Mouse (Mus musculus): ENCODE results near the gene Haus8. TPM values are rescaled to one million over a fixed set of nuclear protein-coding genes. Genes with fewer than 3 reads are reported as not detected.

Gene Haus8
- total and polyA plus RNA-seq, 3 experiments: 21.0 to 30.3 (median 25.1) TPM

- TF ChIP-seq MAZ (IDR thresholded peaks at IDR 0.05; ENCODE audit: low read depth, low read length) (no peak), SMC3 (IDR thresholded peaks at IDR 0.05; ENCODE audit: low read depth, low read length) (no peak), JUN (IDR thresholded peaks at IDR 0.05; ENCODE audit: insufficient read depth, low read depth, low read length) (no peak), CHD2 (IDR thresholded peaks at IDR 0.05; ENCODE audit: low read length) (no peak), PAX5 (IDR thresholded peaks at IDR 0.05; ENCODE audit: low read length) (no peak), ZNF384 (IDR thresholded peaks at IDR 0.05; ENCODE audit: low read depth, low read length) (no peak), CHD1 (IDR thresholded peaks at IDR 0.05; ENCODE audit: low read depth, low read length) (peak; percentile 13; the same call in 1 of the 2 replicates), USF2 (conservative IDR thresholded peaks at IDR 0.05; ENCODE audit: low read depth, low read length) (no peak), ZC3H11A (IDR thresholded peaks at IDR 0.05; ENCODE audit: low read depth, low read length) (no peak), E2F4 (IDR thresholded peaks at IDR 0.05; ENCODE audit: insufficient replicate concordance, low read depth, low read length) (no peak), SIN3A (IDR thresholded peaks at IDR 0.05; ENCODE audit: low read length) (no peak), ZMIZ1 (IDR thresholded peaks at IDR 0.05; ENCODE audit: low read depth, low read length) (0 out of 2 replicates have a peak, but pooled peaks have one; percentile 14), POLR2A (IDR thresholded peaks at IDR 0.05; ENCODE audit: low read depth, low read length) (no peak), TCF12 (IDR thresholded peaks at IDR 0.05; ENCODE audit: low read depth, low read length) (peak; percentile 48), UBTF (IDR thresholded peaks at IDR 0.05; ENCODE audit: low read depth, low read length) (no peak), MAFK (IDR thresholded peaks at IDR 0.05; ENCODE audit: insufficient replicate concordance, low read length) (no peak), HCFC1 (IDR thresholded peaks at IDR 0.05; ENCODE audit: low read depth, low read length) (no peak), USF1 (IDR thresholded peaks at IDR 0.05; ENCODE audit: low read depth, low read length) (no peak), CTCF (conservative IDR thresholded peaks at IDR 0.05 in 1 of 2, IDR thresholded peaks at IDR 0.05 in 1 of 2; ENCODE audit: low read depth in 2 of 2, low read length in 2 of 2) (no peak), NELFE (IDR thresholded peaks at IDR 0.05; ENCODE audit: low read depth, low read length) (no peak), POLR2AphosphoS2 (IDR thresholded peaks at IDR 0.05; ENCODE audit: low read depth, low read length) (no peak), MYC (IDR thresholded peaks at IDR 0.05; ENCODE audit: low read depth, low read length) (no peak), RAD21 (IDR thresholded peaks at IDR 0.05; ENCODE audit: low read depth, low read length) (no peak), MAX (IDR thresholded peaks at IDR 0.05; ENCODE audit: low read length) (peak; percentile 48; the same call in 1 of the 2 replicates), MEF2A (IDR thresholded peaks at IDR 0.05; ENCODE audit: borderline replicate concordance, low read depth, low read length) (no peak; the same call in 1 of the 2 replicates), EP300 (IDR thresholded peaks at IDR 0.05; ENCODE audit: low read length) (peak; percentile 65), TBP (conservative IDR thresholded peaks at IDR 0.05; ENCODE audit: low read depth, low read length) (no peak), KAT2A (IDR thresholded peaks at IDR 0.05; ENCODE audit: insufficient replicate concordance, low read length) (no peak), ELF1 (IDR thresholded peaks at IDR 0.05; ENCODE audit: low read depth, low read length) (no peak), RCOR1 (conservative IDR thresholded peaks at IDR 0.05; ENCODE audit: low read depth, low read length) (no peak), BHLHE40 (IDR thresholded peaks at IDR 0.05; ENCODE audit: low read depth, low read length) (peak; percentile 68), JUND (conservative IDR thresholded peaks at IDR 0.05; ENCODE audit: low read depth, low read length) (no peak), IRF4 (IDR thresholded peaks at IDR 0.05; ENCODE audit: low read depth, low read length) (peak; percentile 79), ETS1 (conservative IDR thresholded peaks at IDR 0.05; ENCODE audit: low read depth, low read length) (peak; percentile 55), NRF1 (IDR thresholded peaks at IDR 0.05; ENCODE audit: low read depth, low read length) (no peak)
- Histone ChIP-seq H3K9ac (ENCODE audit: insufficient read depth, low read depth) (0 out of 2 replicates have a peak overlapping the region, but pooled peaks have one; percentile 6), H3K4me3 (replicated peaks in 1 of 3; ENCODE audit: low read depth in 2 of 3, low read length in 2 of 3, poor library complexity in 1 of 3) (peak overlapping the region in 1 of 3 experiments; percentile 2), H3K4me1 (ENCODE audit: control insufficient read depth in 1 of 2, insufficient read depth in 2 of 2) (peaks cover 29 to 68% of the 10 kb centered on the region in 2 experiments), H3K27ac (ENCODE audit: insufficient read depth, low read depth) (peak overlapping the region; percentile 92), H3K79me2 (replicated peaks; ENCODE audit: control insufficient read depth, extremely low read depth, insufficient read depth, poor library complexity, severe bottlenecking) (no peaks in the 10 kb centered on the region), H3K27me3 (replicated peaks) (no peaks in the 10 kb centered on the region), H3K36me3 (replicated peaks in 1 of 2; ENCODE audit: control insufficient read depth in 1 of 2, insufficient read depth in 1 of 2, low read length in 1 of 2) (peaks cover 9 to 62% of the 10 kb centered on the region in 2 experiments), H3K9me3 (replicated peaks; ENCODE audit: low read length) (no peaks in the 10 kb centered on the region), H3K4me2 (ENCODE audit: insufficient read depth, low read depth, poor library complexity, severe bottlenecking) (no peak overlapping the region)
- in situ Hi-C loops (cut with MboI; ENCODE audit: low pct_ligation_motif_present, low pct_unique_long_range_greater_than_20kb, low sequenced_read_pairs) (no loop called here), dilution Hi-C loops (cut with MboI; ENCODE audit: extremely low pct_ligation_motif_present, extremely low pct_unique_long_range_greater_than_20kb, low sequenced_read_pairs) (no loop called here)
- DNase-seq (ENCODE audit: extremely low read depth): peak; percentile 54
Measured at GRCm38 (mm10) chr8:71296784-71297183, 24.1 kb upstream of the Haus8 start.

Measured in CH12.LX (cell line).